Mouse (Mus musculus) erythroblast, adult 5-6 weeks (primary cell): ENCODE data around the gene Dcst1. TPM values are rescaled to one million over a fixed set of nuclear protein-coding genes. Genes with fewer than 3 reads are reported as not detected.

Experiments used
- ATAC-seq: replicated peaks from 2 replicates; pipeline ENCODE4 v1.8.0; 2016; ENCODE audit warnings: moderate number of reproducible peaks, mild to moderate bottlenecking, moderate TSS enrichment, inconsistent platforms; ENCODE audit not compliant: poor library complexity, low FRiP score, severe bottlenecking
- total RNA-seq, 2 experiments: library from RNA; stranded (forward) in 1 of 2; stranded (reverse) in 1 of 2; fragments of 150-400 nt in 1 of 2; fragments of 200-764, 138-1000 nt in 1 of 2; gene quantifications; 2 replicates each; pipeline versions ENCODE4 v1.2.3 to v1.2.4; 2015 to 2017; ENCODE audit warnings: low replicate concordance in 2 of 2

The Dcst1 gene
- total RNA-seq, 2 experiments from 2014 or later = not detected

DNA sequence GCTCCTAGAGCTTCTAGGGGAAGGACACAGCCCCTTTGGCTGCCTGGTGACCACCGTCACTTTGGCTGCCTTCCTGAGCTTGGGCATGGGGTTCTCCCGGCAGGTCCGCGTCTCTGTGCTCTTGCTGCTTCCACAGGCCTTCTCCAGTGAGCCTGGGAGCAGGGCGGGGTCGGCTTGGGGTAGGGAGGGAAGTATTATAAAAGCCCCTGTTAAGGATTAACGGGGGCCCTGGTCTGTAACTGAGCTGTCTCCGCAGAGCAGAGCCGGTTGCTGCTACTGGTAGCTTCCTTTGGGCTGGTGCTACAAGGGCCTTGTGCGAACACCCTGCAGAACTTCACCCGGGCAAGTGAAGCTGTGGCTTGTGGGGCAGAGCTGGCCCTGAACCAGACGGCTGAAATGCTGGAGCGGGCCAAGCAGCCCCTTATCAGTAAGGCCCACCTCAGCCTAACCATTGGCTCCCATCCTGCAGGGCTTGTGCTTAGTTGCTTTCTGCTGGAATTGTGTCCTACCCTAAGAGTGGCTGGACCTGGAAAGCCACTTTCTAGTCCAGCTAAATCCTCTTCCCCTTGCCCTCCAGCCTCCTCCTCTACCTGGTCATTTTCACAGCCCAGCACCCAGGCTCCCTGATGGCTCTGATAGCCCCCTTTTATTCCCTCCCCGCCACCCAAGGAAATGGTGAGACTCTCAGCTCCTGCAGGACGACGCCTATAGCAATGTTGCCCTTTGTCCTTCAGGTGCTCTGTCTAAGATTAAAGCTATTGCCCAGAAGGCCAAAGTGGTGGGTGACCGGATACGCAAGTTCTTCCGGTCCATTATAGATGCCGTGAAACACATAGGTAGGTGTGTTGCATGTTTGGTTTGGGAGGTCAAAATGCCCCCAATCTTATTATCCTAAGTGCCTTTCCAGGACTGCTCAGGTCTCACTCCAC lies 697 bp upstream of the Dcst1 start:
- ATAC-seq = no peak

DNA sequence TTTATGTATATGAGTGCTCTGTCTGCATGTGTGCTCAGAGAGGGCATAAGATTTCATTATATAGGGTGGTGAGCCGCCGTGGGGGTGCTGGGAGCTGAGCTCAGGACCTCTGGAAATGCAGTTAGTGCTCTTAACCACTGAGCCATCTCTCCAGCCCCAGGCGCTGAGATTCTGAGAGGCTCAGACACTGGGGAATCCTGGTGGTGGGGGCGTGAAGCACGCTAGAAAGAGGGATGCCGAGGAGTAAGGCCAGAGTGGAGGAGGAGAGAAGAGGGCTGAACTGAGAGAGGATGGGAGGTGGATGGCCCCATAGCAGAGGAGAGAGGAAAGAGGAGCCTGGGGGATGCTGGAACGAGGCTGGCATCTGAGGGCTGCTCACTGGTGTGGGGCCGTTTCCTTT lies 422 bp downstream of the Dcst1 start:
- no peak for ATAC-seq

DNA sequence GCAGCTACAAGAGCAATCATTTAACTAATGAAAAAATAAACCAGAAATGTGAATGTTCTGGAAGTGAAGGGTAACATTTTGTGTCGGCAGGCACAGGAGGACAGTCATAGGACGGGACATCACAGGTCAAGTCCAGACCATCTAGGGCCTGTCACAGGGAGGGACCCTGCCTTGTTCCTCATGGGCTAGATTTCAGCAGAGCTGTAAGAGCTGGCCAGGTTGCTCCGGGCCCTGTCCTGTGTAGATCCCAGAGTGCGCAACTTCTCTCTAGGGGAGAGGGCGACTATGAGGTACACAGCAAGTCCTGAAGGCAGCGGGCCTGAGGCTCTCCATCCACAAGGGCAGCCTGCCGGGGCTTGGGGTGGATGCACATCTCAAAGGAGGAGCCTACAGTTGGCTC lies 3.4 kb downstream of the Dcst1 start, which contains the start of gene Dcst2:
Gene Dcst2, plus strand, starts transcription at position 301 of the 400 bp plus-strand sequence.
- ATAC-seq = no peak

DNA sequence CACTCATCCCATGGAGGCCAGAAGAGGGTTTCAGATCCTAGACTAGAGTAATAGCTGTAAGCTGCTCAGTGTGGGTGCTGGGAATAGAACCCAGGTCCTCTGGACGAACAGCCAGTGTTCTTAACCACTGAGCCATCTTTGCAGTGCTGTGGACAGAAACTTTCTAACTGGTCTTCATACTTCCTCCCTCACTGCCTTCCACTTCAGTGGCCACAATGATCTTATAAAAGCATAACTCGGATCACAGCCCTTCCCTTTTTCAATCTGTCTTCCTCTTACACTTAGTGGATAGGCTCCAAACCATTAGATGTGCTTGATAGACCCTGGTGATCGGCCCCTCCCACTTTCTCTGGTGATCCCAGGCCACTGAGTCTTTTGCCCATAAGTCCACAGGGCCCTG lies 4.8 kb downstream of the Dcst1 start:
- ATAC-seq = no peak

DNA sequence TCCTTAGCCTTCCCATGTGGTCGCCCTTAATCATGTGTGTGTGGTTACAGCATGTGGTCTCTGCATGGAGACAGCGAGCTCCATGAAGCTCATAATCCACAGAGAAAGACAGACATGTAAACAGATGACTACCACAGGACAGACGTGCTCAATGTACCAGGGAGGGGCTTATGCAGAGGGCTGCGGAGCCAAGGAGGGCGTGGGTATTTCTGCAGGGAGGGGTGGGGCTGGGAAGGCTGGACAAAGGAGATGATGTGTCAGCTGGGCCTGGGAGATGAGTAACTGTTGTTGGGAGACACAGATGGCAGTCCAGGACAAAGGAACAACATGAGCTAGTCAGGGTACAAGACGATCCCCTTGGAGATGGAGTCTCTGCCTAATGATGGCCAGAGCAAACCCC lies 5.4 kb downstream of the Dcst1 start:
- ATAC-seq = no peak

DNA sequence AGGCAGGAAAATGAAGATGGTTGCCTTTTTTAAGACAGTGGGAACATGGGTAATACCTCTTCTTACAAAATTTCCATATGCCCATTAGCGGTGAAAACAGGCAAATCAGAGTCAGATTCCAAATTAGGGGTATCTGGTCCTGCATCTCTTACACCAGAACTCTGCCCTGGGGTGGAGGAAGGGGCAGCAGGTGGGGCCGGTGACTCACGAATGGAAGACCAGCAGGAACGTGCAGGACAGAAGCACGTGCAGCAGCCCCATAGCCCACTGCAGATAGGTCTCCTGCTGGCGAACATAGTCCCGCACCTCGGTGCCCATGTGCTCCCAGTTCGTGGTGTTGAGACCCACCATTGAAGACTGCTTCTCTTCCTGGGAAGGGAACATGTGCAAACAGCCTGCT lies 9.0 kb downstream of the Dcst1 start:
- ATAC-seq = no peak

DNA sequence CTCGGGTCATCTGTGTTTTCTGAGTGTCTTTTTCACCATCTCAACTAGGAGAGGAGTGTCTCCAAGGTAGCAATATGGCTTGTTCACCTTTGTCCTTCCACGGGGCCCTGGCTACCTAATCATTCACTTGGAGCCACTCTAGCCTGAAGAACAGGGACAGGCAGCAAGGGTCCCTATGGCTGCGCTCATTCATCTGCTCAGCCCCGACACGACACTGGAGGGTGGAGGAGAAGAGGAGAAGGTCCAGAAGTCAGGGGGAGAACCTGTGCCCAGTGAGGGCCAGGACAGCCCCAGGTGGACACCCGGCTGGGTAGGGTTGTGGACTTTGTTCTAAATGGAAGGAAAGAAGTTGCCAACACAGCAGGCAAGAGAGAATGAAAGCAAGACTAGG lies 9.5 kb downstream of the Dcst1 start:
- no peak for ATAC-seq

DNA sequence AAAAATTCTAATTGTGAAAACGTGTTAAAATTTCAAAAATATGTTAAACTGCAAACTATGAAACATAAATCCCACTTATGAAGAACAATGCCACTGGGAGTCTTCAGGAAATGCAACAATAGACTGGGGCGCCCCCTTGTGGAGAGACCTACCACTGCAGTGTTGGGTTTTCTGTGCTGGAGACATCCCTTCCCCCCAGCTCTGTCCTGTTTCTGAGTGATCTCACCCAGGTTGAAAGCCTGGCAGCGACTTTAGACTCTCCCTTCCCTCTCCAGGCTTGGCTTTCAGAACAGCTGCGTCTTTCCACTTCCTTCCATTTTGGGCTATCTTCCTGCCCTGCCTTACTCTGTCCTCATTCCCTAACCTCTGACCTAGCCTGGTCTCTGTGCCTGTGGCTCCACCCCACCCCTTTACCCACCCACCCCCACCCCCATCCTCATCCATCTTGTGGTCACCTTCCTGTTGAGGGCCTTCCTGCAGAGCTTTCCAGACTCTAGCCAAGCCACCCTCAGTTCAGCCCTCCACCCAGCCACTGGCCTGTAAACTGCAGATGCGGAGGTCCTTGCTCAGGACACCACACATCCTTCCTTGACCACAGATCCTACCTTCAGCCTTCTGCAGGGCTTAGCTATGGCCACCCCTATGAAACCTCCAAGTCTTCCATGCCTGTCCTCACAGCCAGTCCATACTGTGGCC lies 10.1 kb downstream of the Dcst1 start:
- ATAC-seq = no peak

DNA sequence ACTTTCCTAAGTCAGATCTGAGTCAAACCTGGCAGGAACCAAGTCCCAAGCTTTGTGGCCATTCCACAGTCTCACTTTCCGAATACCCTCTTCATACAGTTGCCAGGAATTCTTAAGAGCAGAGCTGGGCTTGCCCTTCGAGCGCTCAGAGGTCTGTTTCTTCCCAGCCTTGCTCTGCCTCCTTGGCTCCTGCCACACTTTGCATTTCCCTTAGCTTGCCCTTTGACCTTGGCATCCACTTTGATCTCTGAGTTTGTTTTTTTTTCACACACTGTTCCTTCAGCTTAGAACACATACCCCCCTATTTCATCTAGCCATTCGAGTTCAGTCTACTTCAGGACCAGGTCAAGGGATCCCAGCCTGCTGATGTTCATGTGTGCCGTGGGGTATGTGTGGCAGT lies 13.8 kb downstream of the Dcst1 start:
- no peak for ATAC-seq

DNA sequence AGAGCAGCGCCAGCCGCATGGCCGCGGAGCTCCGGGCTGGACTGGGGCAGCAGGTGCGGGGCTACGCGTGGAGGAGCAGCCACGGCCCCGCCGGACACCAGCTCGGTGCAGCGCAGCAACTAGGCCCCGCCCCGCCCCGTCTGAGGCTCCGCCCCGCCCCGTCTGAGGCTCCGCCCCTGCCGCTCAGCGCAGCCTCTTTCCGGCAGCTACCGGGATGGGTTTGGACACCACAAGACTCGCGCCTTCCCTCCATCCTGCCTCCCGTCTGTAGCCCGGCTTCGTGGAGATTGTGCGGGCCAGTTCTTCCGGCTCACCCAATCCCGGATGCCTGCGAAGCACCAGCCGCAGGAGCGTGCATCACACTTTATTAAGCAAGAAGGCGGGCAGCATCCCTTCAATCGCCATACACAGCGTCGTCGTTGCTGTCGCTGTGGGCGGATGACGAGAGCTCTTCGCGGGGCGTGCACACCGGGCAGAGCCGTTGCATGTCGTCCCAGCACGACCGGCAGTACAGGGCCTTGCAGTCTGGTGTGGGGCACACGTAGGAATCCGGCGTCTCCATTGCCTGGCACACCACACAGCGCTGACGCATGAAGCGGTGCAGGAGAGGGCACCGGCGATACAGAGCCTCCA lies 15.1 kb downstream of the Dcst1 start, which contains the start of gene Adam15:
Gene Adam15, minus strand, starts transcription at position 128 of the 633 bp plus-strand sequence.
- peak; percentile 64 for ATAC-seq

DNA sequence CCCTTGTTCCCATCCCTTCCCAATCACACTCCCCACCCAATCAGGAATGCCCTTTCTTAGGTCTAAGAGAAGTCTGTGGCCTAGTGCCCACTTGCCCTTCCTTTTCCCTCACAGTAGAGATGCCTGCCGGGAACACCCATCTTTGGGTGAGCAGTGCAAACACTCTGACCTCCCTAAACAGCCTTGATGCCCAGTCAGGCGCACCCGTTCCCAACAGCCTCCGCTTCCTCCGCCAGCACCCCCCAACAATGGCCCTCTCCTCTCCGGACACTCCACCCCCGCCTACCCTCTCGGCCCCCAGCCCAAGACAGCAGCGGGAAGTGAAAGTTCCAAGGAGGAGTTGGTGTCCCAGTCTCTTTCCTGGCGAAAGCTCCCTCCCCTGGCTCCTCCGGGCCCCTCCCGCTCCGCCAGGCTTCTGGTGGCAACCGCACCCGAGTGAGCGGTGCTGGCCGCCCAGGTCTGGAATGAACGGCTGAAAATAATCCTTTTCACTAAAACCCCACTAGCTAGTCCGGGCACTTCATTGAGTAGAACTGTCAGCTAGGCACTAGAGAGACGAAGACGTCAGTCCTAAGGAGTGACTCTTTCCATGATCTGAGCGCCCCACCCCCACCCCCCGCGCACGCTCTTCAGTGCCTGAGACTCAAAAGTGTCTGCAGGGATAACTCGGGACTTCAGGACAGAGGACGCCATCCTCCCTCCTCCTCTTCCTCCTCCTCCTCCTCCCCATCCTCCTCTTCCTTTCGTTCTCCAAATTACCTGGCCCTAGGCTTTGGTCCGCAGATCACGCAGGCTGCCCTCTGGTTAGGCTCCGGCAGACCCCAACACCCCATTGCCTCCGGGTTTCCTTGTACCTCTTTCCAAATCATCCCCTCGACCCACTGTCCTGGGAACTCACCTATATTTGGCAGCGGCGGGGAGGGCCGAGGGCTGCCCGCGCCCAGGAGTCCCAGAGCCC lies 15.9 kb downstream of the Dcst1 start:
- no peak for ATAC-seq

DNA sequence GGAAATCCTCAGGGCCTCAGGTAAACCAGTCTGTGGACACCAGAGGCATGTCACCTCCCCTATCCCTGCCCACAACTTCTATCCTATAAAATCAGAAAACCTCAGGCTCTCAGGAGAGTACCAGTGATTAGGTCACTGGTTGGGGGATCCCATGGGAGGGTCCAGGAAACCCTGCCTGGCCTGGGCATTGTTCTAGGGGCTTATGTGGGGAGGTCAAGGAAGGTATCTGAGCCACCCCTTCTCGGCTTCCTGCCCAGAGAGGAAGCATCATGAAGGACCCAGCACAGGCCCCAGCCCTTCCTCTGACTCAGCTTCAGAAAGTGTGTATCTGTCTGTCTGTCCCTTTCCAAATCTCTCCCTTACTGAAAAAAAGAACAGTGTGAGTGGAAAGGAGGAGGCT lies 17.1 kb downstream of the Dcst1 start:
- no peak for ATAC-seq

DNA sequence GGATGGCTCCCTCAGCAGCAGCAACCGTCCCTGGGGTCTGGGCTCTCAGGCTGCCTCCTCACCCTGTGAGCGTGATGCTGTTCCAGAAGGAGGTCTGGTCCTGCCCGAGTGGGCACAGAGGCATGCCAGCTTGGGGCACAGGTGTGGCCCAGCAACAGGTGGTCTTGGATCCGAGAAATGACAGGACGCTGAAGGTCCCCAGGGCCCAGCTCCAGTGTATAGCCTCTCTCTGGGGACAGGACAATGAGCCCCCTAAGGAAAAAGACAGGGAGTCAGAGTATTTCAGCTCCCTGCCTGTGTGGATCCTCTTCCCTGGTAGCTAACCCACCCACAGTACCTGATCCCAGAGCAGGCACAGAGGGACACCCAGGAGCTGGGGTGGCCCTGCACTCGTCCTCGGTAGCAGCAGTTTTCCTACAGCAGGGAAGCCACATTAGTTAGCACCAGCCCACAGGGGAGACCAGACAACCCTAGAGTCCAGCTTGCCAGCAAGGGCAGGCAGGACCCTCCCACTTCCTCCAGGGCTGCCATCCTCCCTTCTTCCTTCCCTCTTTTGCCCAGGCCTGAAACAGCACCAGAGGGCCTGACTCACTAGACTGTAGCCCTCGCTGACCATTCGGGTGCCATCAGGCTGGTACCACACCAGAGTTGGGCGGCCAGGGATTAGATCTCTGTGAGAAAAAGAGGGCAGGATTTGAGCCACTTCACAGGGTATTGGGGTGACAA lies 18.1 kb downstream of the Dcst1 start:
- ATAC-seq = no peak

DNA sequence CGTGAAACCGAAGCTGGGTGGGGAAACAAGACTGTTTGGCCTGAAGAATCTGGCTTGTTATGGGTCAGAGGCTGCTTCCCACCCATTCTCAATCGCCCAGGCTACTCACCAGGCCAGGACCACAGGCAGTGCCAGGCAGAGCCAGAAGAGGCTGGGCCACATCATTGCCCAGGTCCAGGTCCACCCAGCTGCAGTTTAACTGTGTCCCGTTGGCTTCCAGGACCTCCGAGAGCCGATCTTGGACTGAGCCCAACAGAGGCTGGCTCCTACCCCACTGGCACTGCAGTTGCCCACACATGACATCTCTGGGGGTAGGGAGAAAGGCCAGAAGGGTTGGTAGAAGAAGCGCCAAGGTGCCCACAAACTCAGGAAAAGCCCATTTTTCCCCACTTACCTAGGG lies 21.8 kb downstream of the Dcst1 start:
- ATAC-seq = no peak

DNA sequence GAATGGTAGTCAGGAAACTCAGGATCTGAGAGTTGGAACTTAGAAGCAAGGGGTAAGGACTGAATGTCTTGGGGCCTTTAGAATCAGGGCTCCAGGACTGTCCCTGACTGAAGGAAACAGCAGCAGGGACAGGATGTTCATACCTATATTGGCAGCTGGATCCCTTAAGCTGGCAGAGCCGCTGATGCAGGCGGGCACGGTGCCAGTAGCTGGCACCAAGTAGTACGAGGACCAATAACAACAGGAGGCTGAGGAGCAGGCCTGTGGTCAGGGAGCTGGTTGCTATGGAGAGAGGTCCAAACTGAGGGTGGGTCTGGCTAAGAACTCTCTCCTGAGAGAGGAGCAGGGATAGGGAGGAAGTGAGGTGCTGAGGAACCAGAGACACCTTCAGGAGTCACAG lies 23.3 kb downstream of the Dcst1 start:
- ATAC-seq = no peak

DNA sequence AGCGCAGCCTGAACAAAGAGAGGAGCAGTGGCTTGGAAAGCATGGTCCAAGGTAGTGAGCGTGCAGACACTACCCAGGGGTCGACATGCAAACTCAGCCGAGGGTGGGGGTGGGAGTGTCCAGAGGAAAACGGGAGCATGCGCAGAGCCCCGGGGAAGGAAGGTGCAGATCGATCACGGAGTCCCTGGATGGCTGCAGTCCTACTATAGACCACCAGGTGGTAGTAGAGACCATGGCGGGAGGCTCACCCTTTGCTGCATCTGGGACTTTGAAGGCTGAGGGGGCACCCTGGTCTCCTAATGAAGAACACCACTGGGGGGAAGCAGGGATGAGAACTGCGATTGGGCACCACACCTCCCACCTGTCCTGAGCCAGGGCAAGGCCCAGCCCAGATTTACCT lies 24.6 kb downstream of the Dcst1 start:
- peak; percentile 58 for ATAC-seq

DNA sequence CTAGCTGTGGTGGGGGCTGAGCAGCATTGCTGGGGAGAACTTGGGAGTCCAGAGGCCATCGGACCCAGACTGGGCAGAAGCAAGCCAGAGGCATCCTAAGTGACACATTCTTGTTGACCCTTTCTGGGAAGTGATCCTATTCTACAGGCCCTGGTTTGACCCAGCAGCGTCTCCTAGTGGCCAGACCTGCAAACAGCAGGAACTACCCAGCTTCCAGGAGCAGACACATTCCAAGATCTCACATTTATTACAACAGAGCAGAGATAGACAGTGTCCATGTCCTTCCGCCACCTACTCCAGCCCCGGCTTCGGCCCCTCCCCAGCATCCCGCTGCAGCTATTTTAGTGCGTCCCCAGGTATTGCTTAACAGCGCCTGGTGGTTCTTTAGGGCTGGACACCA lies 25.6 kb downstream of the Dcst1 start:
- 0 out of 2 replicates have a peak, but pooled peaks have one; percentile 47 for ATAC-seq

DNA sequence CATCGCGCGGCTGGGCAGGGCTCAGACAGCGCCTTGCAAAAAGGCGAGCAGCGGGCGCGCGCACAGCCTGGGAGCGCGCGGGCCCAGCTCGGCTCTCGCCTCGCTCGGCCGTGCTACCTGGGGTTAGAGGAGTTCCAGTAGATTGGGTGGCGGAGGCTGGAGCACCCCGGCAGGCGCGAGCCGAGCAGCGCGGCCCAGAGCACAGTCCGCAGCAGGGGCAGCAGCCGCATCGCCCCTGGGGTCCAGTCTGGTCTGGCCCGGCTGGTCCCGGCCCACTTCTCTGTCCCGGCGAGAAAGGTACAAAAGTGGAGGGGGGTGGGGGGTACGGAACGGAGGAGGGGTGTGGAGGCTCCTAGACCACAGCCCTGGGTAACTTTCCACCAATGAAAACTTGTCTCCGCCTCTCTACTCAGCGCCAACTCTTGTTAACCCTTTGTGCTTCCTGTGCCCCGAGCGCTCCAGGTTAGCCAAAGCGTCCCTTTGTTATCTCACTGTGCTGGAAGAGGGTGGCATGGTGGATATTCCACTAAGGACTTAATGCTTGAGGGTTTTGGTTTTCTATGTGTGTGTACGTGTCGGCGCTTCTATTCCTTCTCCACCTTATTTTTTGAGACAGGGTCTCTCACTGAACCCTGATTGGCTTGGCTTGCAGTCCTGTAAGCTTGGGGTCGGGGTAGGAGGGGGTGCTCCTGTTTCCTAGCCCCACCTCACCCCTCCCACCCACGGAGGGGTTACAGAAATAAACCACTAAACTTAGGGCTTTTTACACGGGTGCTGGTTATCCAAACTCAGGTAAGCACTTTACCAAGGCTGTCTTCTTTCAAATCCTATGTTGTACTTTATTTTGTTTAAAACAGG lies 27.1 kb downstream of the Dcst1 start, which contains the start of gene Efna4:
Gene Efna4, minus strand, starts transcription at position 308 of the 858 bp plus-strand sequence.
- no peak for ATAC-seq
